Mouse (Mus musculus): ENCODE results near the gene Yipf3.

The Yipf3 gene

GRCm38 (mm10) chr17:46283911-46284310, 36.0 kb downstream of the Yipf3 start:
- DNase-seq (ENCODE audit: low spot score in 2 of 2), result no peak

- DNase-seq (ENCODE audit: low spot score in 2 of 2), result no peak
These were observed 36.8 kb downstream of the Yipf3 start for GRCm38 (mm10) chr17:46284653-46285052.

GRCm38 (mm10) chr17:46285407-46285806, 37.5 kb downstream of the Yipf3 start:
- no peak for DNase-seq (ENCODE audit: low spot score in 2 of 2)

GRCm38 (mm10) chr17:46287678-46288095, 39.8 kb downstream of the Yipf3 start:
- no peak for DNase-seq (ENCODE audit: low spot score in 2 of 2)

GRCm38 (mm10) chr17:46296601-46297000, 48.7 kb downstream of the Yipf3 start:
- no peak for DNase-seq (ENCODE audit: low spot score in 2 of 2)

- DNase-seq (ENCODE audit: low spot score in 2 of 2), result no peak
These were observed 49.1 kb downstream of the Yipf3 start for GRCm38 (mm10) chr17:46297028-46297363.

GRCm38 (mm10) chr17:46297364-46298219, 49.7 kb downstream of the Yipf3 start, which contains the start of gene Dlk2:
TSS of gene Dlk2 (plus strand) at chr17:46297421.
- no peak for DNase-seq (ENCODE audit: low spot score in 2 of 2)

- peak; percentile 58 to 92 for DNase-seq (ENCODE audit: low spot score in 2 of 2)
These were observed 50.5 kb downstream of the Yipf3 start for GRCm38 (mm10) chr17:46298220-46298913.

- DNase-seq (ENCODE audit: low spot score in 2 of 2), result peak in 1 of 2 experiments; percentile 45
These were observed 54.0 kb downstream of the Yipf3 start for GRCm38 (mm10) chr17:46301892-46302291.

All from urinary bladder, adult 18-20 months (tissue).